Mouse (Mus musculus): ENCODE data around the gene Rasgrp3.

DNA sequence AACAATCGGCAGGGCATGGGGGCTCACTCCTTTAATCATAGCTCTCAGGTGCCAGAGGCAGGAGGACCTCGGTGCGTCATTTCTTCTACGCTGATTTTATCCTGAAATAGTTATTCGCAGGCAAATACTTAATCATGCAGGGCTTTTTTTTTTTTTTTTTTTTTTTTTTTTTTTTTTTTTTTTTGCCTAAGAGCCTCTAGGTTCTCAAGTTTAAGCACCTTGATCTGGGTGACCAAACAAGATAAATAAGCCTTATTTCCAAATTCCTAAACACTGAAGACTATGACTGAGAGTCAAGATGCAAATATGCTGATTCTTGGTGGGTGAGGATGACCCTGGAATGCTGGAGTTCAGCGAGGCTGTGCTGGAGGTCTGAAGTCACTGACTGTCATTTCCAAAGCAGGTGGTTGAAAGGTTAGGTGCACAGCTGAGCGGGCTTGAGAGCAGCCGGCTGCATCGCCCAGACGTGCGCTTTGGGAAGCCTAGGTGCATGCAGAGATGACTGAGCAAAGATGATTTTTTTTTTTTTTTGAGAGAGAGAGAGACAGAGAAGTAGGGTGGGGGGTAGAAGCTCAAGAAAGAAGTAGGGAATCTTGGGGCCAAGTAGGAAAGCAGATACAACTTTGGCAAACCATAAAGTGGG is 115.2 kb downstream of the Rasgrp3 start:
- TF ChIP-seq POLR2A (IDR thresholded peaks at IDR 0.05; ENCODE audit: insufficient read length, low read depth) (no peak), MAX (IDR thresholded peaks at IDR 0.05; ENCODE audit: low read depth) (no peak), REST (IDR thresholded peaks at IDR 0.05; ENCODE audit: insufficient read depth, insufficient read length) (no peak)
